Mouse (Mus musculus): ENCODE results near the gene Cd300lf. TPM values are rescaled to one million over a fixed set of nuclear protein-coding genes. Genes with fewer than 3 reads are reported as not detected.

The Cd300lf gene
- polyA plus RNA-seq, 1 experiment from 2014 or later = 0.29 TPM

- no peak for ATAC-seq
- no peak overlapping the region for H3K4me2 ChIP-seq (ENCODE audit: low read length)
- H3K4me1 ChIP-seq (ENCODE audit: control insufficient read depth, insufficient read depth, low read depth, low read length) = no peaks in the 10 kb centered on the region
- no peaks in the 10 kb centered on the region for H3K9me3 ChIP-seq (ENCODE audit: control insufficient read depth, low read length)
- no peak overlapping the region for H3K27ac ChIP-seq (ENCODE audit: low read depth, low read length)
- WGBS = 42% methylated on average over 8 of the region's 8 CpGs
- no peak overlapping the region for H3K9ac ChIP-seq (ENCODE audit: low read depth, low read length)
- H3K36me3 ChIP-seq (ENCODE audit: control insufficient read depth, insufficient read depth, low read length) = no peaks in the 10 kb centered on the region
- 0 out of 2 replicates have a peak, but pooled peaks cover 5% of the 10 kb centered on the region for H3K27me3 ChIP-seq (replicated peaks; ENCODE audit: control insufficient read depth, insufficient read depth, low read length)
- H3K4me3 ChIP-seq (ENCODE audit: low read length) = no peak overlapping the region
Observed at GRCm38 (mm10) chr11:115085064-115085463, 48.7 kb downstream of the Cd300lf start.

DNA sequence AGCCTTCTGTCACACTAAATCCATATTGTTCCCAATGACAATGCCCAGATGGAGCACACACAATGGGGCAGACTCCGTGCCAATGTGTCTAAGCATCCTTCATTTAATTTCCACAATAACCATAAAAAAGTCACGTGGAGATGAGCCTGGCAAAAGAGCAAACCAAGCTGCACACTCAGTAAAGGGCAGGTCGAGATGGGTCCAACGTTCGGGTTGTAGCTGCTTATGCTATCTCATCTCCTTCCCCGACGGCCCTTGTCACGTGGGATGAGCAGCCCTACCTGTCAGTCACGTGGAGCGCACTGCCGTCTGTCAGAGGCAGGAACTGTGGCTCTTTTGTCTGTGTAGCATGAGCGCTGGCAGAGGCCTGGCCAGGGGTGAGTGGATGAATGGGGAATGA, 49.2 kb downstream of the Cd300lf start:
- H3K27me3 ChIP-seq (replicated peaks; ENCODE audit: control insufficient read depth, insufficient read depth, low read length) = 0 out of 2 replicates have a peak, but pooled peaks cover 5% of the 10 kb centered on the region
- H3K4me3 ChIP-seq (ENCODE audit: low read length) = no peak overlapping the region
- no peaks in the 10 kb centered on the region for H3K9me3 ChIP-seq (ENCODE audit: control insufficient read depth, low read length)
- no peak overlapping the region for H3K4me2 ChIP-seq (ENCODE audit: low read length)
- ATAC-seq = no peak
- H3K27ac ChIP-seq (ENCODE audit: low read depth, low read length) = no peak overlapping the region
- no peaks in the 10 kb centered on the region for H3K36me3 ChIP-seq (ENCODE audit: control insufficient read depth, insufficient read depth, low read length)
- H3K4me1 ChIP-seq (ENCODE audit: control insufficient read depth, insufficient read depth, low read depth, low read length) = no peaks in the 10 kb centered on the region
- WGBS = 15% methylated on average over 12 of the region's 12 CpGs
- H3K9ac ChIP-seq (ENCODE audit: low read depth, low read length) = no peak overlapping the region

- Histone ChIP-seq H3K27ac (ENCODE audit: low read depth, low read length) (no peak overlapping the region), H3K4me2 (ENCODE audit: low read length) (no peak overlapping the region), H3K27me3 (replicated peaks; ENCODE audit: control insufficient read depth, insufficient read depth, low read length) (0 out of 2 replicates have a peak, but pooled peaks cover 5% of the 10 kb centered on the region), H3K4me3 (ENCODE audit: low read length) (no peak overlapping the region), H3K36me3 (ENCODE audit: control insufficient read depth, insufficient read depth, low read length) (no peaks in the 10 kb centered on the region), H3K4me1 (ENCODE audit: control insufficient read depth, insufficient read depth, low read depth, low read length) (no peaks in the 10 kb centered on the region), H3K9me3 (ENCODE audit: control insufficient read depth, low read length) (no peaks in the 10 kb centered on the region), H3K9ac (ENCODE audit: low read depth, low read length) (no peak overlapping the region)
- WGBS = 46% methylated on average over 18 of the region's 18 CpGs
- ATAC-seq = no peak
Observed at GRCm38 (mm10) chr11:115083376-115084139, 50.2 kb downstream of the Cd300lf start.

GRCm38 (mm10) chr11:115082196-115082595, 51.6 kb downstream of the Cd300lf start:
- H3K36me3 ChIP-seq (ENCODE audit: control insufficient read depth, insufficient read depth, low read length) = no peaks in the 10 kb centered on the region
- 78% methylated on average over 6 of the region's 6 CpGs for WGBS
- H3K4me2 ChIP-seq (ENCODE audit: low read length) = no peak overlapping the region
- no peak overlapping the region for H3K4me3 ChIP-seq (ENCODE audit: low read length)
- no peak overlapping the region for H3K9ac ChIP-seq (ENCODE audit: low read depth, low read length)
- H3K27me3 ChIP-seq (replicated peaks; ENCODE audit: control insufficient read depth, insufficient read depth, low read length) = 0 out of 2 replicates have a peak, but pooled peaks cover 5% of the 10 kb centered on the region
- no peaks in the 10 kb centered on the region for H3K9me3 ChIP-seq (ENCODE audit: control insufficient read depth, low read length)
- H3K4me1 ChIP-seq (ENCODE audit: control insufficient read depth, insufficient read depth, low read depth, low read length) = no peaks in the 10 kb centered on the region
- ATAC-seq = no peak
- H3K27ac ChIP-seq (ENCODE audit: low read depth, low read length) = no peak overlapping the region

DNA sequence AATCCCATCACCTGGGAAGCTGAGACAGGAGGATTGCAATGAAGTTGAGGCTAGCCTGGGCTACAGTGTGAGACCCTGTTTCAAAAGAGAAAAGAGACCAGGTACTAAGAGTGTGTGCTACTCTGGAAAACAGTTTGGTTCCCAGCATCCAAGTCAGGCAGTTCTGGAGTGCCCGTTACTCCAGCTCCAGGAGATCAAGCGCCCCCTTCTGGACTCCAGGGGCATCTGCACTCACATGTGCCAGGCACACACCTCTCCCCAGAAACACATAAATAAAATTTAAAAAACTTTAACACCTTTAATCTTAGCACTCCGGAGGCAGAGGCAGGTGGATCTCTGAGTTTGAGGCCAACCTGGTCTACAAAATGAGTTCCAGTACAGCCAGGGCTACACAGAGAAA, 52.4 kb downstream of the Cd300lf start:
- no peak overlapping the region for H3K4me2 ChIP-seq (ENCODE audit: low read length)
- no peaks in the 10 kb centered on the region for H3K9me3 ChIP-seq (ENCODE audit: control insufficient read depth, low read length)
- H3K9ac ChIP-seq (ENCODE audit: low read depth, low read length) = no peak overlapping the region
- WGBS = 60% methylated on average over 3 of the region's 3 CpGs
- no peaks in the 10 kb centered on the region for H3K4me1 ChIP-seq (ENCODE audit: control insufficient read depth, insufficient read depth, low read depth, low read length)
- no peak overlapping the region for H3K27ac ChIP-seq (ENCODE audit: low read depth, low read length)
- no peaks in the 10 kb centered on the region for H3K36me3 ChIP-seq (ENCODE audit: control insufficient read depth, insufficient read depth, low read length)
- ATAC-seq = no peak
- H3K27me3 ChIP-seq (replicated peaks; ENCODE audit: control insufficient read depth, insufficient read depth, low read length) = 0 out of 2 replicates have a peak, but pooled peaks cover 5% of the 10 kb centered on the region
- no peak overlapping the region for H3K4me3 ChIP-seq (ENCODE audit: low read length)

- Histone ChIP-seq H3K36me3 (ENCODE audit: control insufficient read depth, insufficient read depth, low read length) (no peaks in the 10 kb centered on the region), H3K9ac (ENCODE audit: low read depth, low read length) (no peak overlapping the region), H3K27ac (ENCODE audit: low read depth, low read length) (no peak overlapping the region), H3K4me2 (ENCODE audit: low read length) (no peak overlapping the region), H3K27me3 (replicated peaks; ENCODE audit: control insufficient read depth, insufficient read depth, low read length) (0 out of 2 replicates have a peak, but pooled peaks cover 2% of the 10 kb centered on the region), H3K4me1 (ENCODE audit: control insufficient read depth, insufficient read depth, low read depth, low read length) (no peaks in the 10 kb centered on the region), H3K4me3 (ENCODE audit: low read length) (no peak overlapping the region), H3K9me3 (ENCODE audit: control insufficient read depth, low read length) (no peaks in the 10 kb centered on the region)
- ATAC-seq = no peak; the same call in 1 of the 2 replicates
- 36% methylated on average over 13 of the region's 13 CpGs for WGBS
Observed at GRCm38 (mm10) chr11:115080886-115081285, 52.9 kb downstream of the Cd300lf start.

- H3K36me3 ChIP-seq (ENCODE audit: control insufficient read depth, insufficient read depth, low read length) = no peaks in the 10 kb centered on the region
- H3K27me3 ChIP-seq (replicated peaks; ENCODE audit: control insufficient read depth, insufficient read depth, low read length) = no peaks in the 10 kb centered on the region
- H3K4me2 ChIP-seq (ENCODE audit: low read length) = no peak overlapping the region
- no peaks in the 10 kb centered on the region for H3K4me1 ChIP-seq (ENCODE audit: control insufficient read depth, insufficient read depth, low read depth, low read length)
- no peaks in the 10 kb centered on the region for H3K9me3 ChIP-seq (ENCODE audit: control insufficient read depth, low read length)
- H3K27ac ChIP-seq (ENCODE audit: low read depth, low read length) = no peak overlapping the region
- 83% methylated on average over 5 of the region's 5 CpGs for WGBS
- no peak for ATAC-seq
- no peak overlapping the region for H3K9ac ChIP-seq (ENCODE audit: low read depth, low read length)
- no peak overlapping the region for H3K4me3 ChIP-seq (ENCODE audit: low read length)
Observed at GRCm38 (mm10) chr11:115078680-115079079, 55.1 kb downstream of the Cd300lf start.

GRCm38 (mm10) chr11:115077436-115077835, 56.4 kb downstream of the Cd300lf start:
- no peak overlapping the region for H3K4me2 ChIP-seq (ENCODE audit: low read length)
- H3K27ac ChIP-seq (ENCODE audit: low read depth, low read length) = no peak overlapping the region
- H3K9ac ChIP-seq (ENCODE audit: low read depth, low read length) = no peak overlapping the region
- no peaks in the 10 kb centered on the region for H3K27me3 ChIP-seq (replicated peaks; ENCODE audit: control insufficient read depth, insufficient read depth, low read length)
- H3K4me1 ChIP-seq (ENCODE audit: control insufficient read depth, insufficient read depth, low read depth, low read length) = no peaks in the 10 kb centered on the region
- no peak overlapping the region for H3K4me3 ChIP-seq (ENCODE audit: low read length)
- WGBS = 96% methylated on average over 1 of the region's 1 CpGs
- H3K36me3 ChIP-seq (ENCODE audit: control insufficient read depth, insufficient read depth, low read length) = no peaks in the 10 kb centered on the region
- no peaks in the 10 kb centered on the region for H3K9me3 ChIP-seq (ENCODE audit: control insufficient read depth, low read length)
- ATAC-seq = no peak

- no peak overlapping the region for H3K4me2 ChIP-seq (ENCODE audit: low read length)
- WGBS = 57% methylated on average over 5 of the region's 5 CpGs
- no peaks in the 10 kb centered on the region for H3K9me3 ChIP-seq (ENCODE audit: control insufficient read depth, low read length)
- ATAC-seq = no peak
- peaks cover 11% of the 10 kb centered on the region for H3K4me1 ChIP-seq (ENCODE audit: control insufficient read depth, insufficient read depth, low read depth, low read length)
- H3K9ac ChIP-seq (ENCODE audit: low read depth, low read length) = no peak overlapping the region
- no peaks in the 10 kb centered on the region for H3K36me3 ChIP-seq (ENCODE audit: control insufficient read depth, insufficient read depth, low read length)
- H3K27ac ChIP-seq (ENCODE audit: low read depth, low read length) = no peak overlapping the region
- no peak overlapping the region for H3K4me3 ChIP-seq (ENCODE audit: low read length)
- H3K27me3 ChIP-seq (replicated peaks; ENCODE audit: control insufficient read depth, insufficient read depth, low read length) = no peaks in the 10 kb centered on the region
Observed at GRCm38 (mm10) chr11:115075859-115076258, 57.9 kb downstream of the Cd300lf start.
